20 mouse cellular contexts compared by ENCODE assay signal in genomic region chr1:24866877-24867276, GRCm38 (mm10).
DNase-seq lines count a peak whose midpoint lies in the region; ATAC-seq and TF ChIP-seq lines count a peak whose summit lies in the region.
"Had no signal": no experiment of that assay in that cellular context is flagged by ENCODE, and none has a peak within 500 bp of the region (broad histone marks: within the 10 kb centered on the region; RNA-seq: fewer than 3 reads in every experiment).

No protein-coding gene starts in this region.

- ATAC-seq in lung, embryonic 14.5 days (ENCODE audit: insufficient read depth), result peak; percentile 87
- ATAC-seq: forebrain, embryonic 13.5 days; hindbrain, embryonic 16.5 days; inflammation-experienced regulatory T-cells, adult 6 months; intestine, postnatal 0 days had no signal

- H3K27ac ChIP-seq in lung, embryonic 14.5 days (ENCODE audit: low read depth), result no peak overlapping the region
- H3K27ac ChIP-seq: embryonic facial prominence, embryonic 12.5 days; forebrain, embryonic 13.5 days; heart, embryonic 10.5 days; hindbrain, embryonic 12.5 days had no signal

- WGBS in lung, embryonic 14.5 days, result 29% methylated on average over 7 of the region's 7 CpGs
- WGBS in lung, adult 2 months, result 64% methylated on average over 7 of the region's 7 CpGs

- peak; percentile 12 for DNase-seq in adrenal gland, postnatal 14 days
- DNase-seq in adrenal gland, postnatal 25 days, result no peak
- DNase-seq in lung, embryonic 14.5 days, result peak; percentile 82
- no peak for DNase-seq in lung, adult 2 months
- peak; percentile 4 for DNase-seq in lung, postnatal 36 days
- DNase-seq in lung, postnatal 4 days, result no peak
- DNase-seq: cerebellum, adult 2 months; cerebellum, postnatal 10 days; embryo, embryonic 11 days; gastrocnemius, postnatal 10 days; heart, adult 18-20 months; heart, postnatal 10 days; heart, postnatal 4 days had no signal

- no peak for TF ChIP-seq POLR2A in lung, adult 2 months (IDR thresholded peaks at IDR 0.05; ENCODE audit: borderline replicate concordance, extremely low read depth, low read depth, low read length)

- H3K36me3 ChIP-seq in lung, embryonic 14.5 days (ENCODE audit: insufficient read depth), result no peaks in the 10 kb centered on the region
- H3K36me3 ChIP-seq: embryonic facial prominence, embryonic 12.5 days; heart, embryonic 10.5 days; hindbrain, embryonic 12.5 days had no signal

- H3K9me3 ChIP-seq in lung, embryonic 14.5 days (ENCODE audit: low read depth, low read length), result no peaks in the 10 kb centered on the region
- H3K9me3 ChIP-seq: embryonic facial prominence, embryonic 12.5 days; forebrain, embryonic 13.5 days; heart, embryonic 10.5 days; hindbrain, embryonic 12.5 days had no signal

- no peak overlapping the region for H3K4me3 ChIP-seq in lung, embryonic 14.5 days (ENCODE audit: low read depth, low read length)
- H3K4me3 ChIP-seq in lung, adult 2 months (replicated peaks; ENCODE audit: extremely low read depth, low read depth, low read length), result no peak overlapping the region
- H3K4me3 ChIP-seq: embryonic facial prominence, embryonic 12.5 days; forebrain, embryonic 13.5 days; heart, embryonic 10.5 days; hindbrain, embryonic 12.5 days had no signal

- H3K4me1 ChIP-seq in lung, embryonic 14.5 days (ENCODE audit: insufficient read depth), result no peaks in the 10 kb centered on the region; the same call in 1 of the 2 replicates
- H3K4me1 ChIP-seq in lung, adult 2 months (ENCODE audit: control insufficient read depth, insufficient read depth, low read length), result no peaks in the 10 kb centered on the region; the same call in 1 of the 2 replicates
- H3K4me1 ChIP-seq: embryonic facial prominence, embryonic 12.5 days; forebrain, embryonic 13.5 days; heart, embryonic 10.5 days; hindbrain, embryonic 12.5 days had no signal

- no peak for TF ChIP-seq CTCF in lung, embryonic 14.5 days (IDR thresholded peaks at IDR 0.05; ENCODE audit: low read depth)
- no peak for TF ChIP-seq CTCF in lung, adult 2 months (IDR thresholded peaks at IDR 0.05; ENCODE audit: insufficient read depth, low read length)

- no peak overlapping the region for H3K9ac ChIP-seq in lung, embryonic 14.5 days
- H3K9ac ChIP-seq: embryonic facial prominence, embryonic 12.5 days; forebrain, embryonic 13.5 days; hindbrain, embryonic 12.5 days had no signal

- H3K4me2 ChIP-seq in lung, embryonic 14.5 days, result peak overlapping the region; percentile 15; the same call in 1 of the 2 replicates
- H3K4me2 ChIP-seq: embryonic facial prominence, embryonic 12.5 days; forebrain, embryonic 13.5 days; hindbrain, embryonic 12.5 days had no signal

- no peaks in the 10 kb centered on the region for H3K27me3 ChIP-seq in lung, embryonic 14.5 days (ENCODE audit: insufficient read depth, low read length)
- H3K27me3 ChIP-seq: embryonic facial prominence, embryonic 12.5 days; forebrain, embryonic 13.5 days; hindbrain, embryonic 12.5 days had no signal

Comparison
In these comparisons a context has a peak if more than half of its experiments do, and no peak if none do; other contexts are left out.
1. DNase-seq: peak in adrenal gland, postnatal 14 days (single experiment), lung, embryonic 14.5 days (single experiment) and lung, postnatal 36 days (single experiment); none in adrenal gland, postnatal 25 days (single experiment), lung, adult 2 months (single experiment) and lung, postnatal 4 days (0 of 2).